Mouse (Mus musculus): Measurements from ENCODE around the gene Atl1. TPM values are rescaled to one million over a fixed set of nuclear protein-coding genes. Genes with fewer than 3 reads are reported as not detected.

The Atl1 gene
- polyA plus RNA-seq, 1 experiment from 2014 or later = 3.9 TPM

DNA sequence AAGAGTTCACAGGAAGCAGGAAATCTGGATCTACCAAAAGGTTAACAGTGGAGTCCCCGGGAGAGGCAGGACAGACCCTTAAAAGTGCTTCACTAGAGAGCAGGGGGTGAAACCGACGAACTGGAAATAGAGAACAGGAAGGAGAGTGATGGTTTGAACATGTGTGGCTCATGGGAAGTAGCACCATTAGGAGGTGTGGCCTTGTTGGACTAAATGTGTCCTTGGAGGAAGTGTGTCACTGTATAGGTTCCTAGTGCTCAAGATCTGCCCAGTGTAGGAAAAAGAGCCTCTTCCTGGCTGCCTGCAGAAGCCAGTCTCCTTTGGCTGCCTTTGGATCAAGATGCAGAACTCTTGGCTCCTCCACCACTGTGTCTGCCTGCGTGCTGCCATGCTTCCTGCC is 112.7 kb downstream of the Atl1 start:
- H3K9me3 ChIP-seq (ENCODE audit: control insufficient read depth, low read length) = no peaks in the 10 kb centered on the region
- no peaks in the 10 kb centered on the region for H3K4me1 ChIP-seq (replicated peaks; ENCODE audit: control insufficient read depth, insufficient read depth, low read length)
- no peak for ATAC-seq (ENCODE audit: low read depth)
- H3K9ac ChIP-seq (ENCODE audit: low read length) = no peak overlapping the region
- H3K4me3 ChIP-seq (ENCODE audit: low read length) = no peak overlapping the region
- H3K36me3 ChIP-seq (ENCODE audit: control insufficient read depth, insufficient read depth, low read length) = no peaks in the 10 kb centered on the region
- no peak overlapping the region for H3K4me2 ChIP-seq (ENCODE audit: low read depth, low read length)
- WGBS = 65% methylated on average over 4 of the region's 4 CpGs
- no peaks in the 10 kb centered on the region for H3K27me3 ChIP-seq (ENCODE audit: control insufficient read depth, insufficient read depth, low read depth, low read length)
- H3K27ac ChIP-seq (ENCODE audit: low read length) = no peak overlapping the region

- no peaks in the 10 kb centered on the region for H3K4me1 ChIP-seq (replicated peaks; ENCODE audit: control insufficient read depth, insufficient read depth, low read length)
- 98% methylated on average over 4 of the region's 4 CpGs for WGBS
- ATAC-seq (ENCODE audit: low read depth) = no peak
- no peak overlapping the region for H3K4me2 ChIP-seq (ENCODE audit: low read depth, low read length)
- no peak overlapping the region for H3K27ac ChIP-seq (ENCODE audit: low read length)
- H3K9ac ChIP-seq (ENCODE audit: low read length) = no peak overlapping the region
- H3K4me3 ChIP-seq (ENCODE audit: low read length) = no peak overlapping the region
- peaks cover 4% of the 10 kb centered on the region; the same call in 1 of the 2 replicates for H3K9me3 ChIP-seq (ENCODE audit: control insufficient read depth, low read length)
- H3K27me3 ChIP-seq (ENCODE audit: control insufficient read depth, insufficient read depth, low read depth, low read length) = no peaks in the 10 kb centered on the region
- peaks cover 12% of the 10 kb centered on the region for H3K36me3 ChIP-seq (ENCODE audit: control insufficient read depth, insufficient read depth, low read length)
Observed at GRCm38 (mm10) chr12:70010356-70010755, 117.9 kb downstream of the Atl1 start.

GRCm38 (mm10) chr12:70011681-70012080 is 119.3 kb downstream of the Atl1 start:
- no peaks in the 10 kb centered on the region for H3K27me3 ChIP-seq (ENCODE audit: control insufficient read depth, insufficient read depth, low read depth, low read length)
- peaks cover 12% of the 10 kb centered on the region for H3K36me3 ChIP-seq (ENCODE audit: control insufficient read depth, insufficient read depth, low read length)
- H3K27ac ChIP-seq (ENCODE audit: low read length) = no peak overlapping the region
- H3K9me3 ChIP-seq (ENCODE audit: control insufficient read depth, low read length) = peaks cover 4% of the 10 kb centered on the region; the same call in 1 of the 2 replicates
- H3K4me2 ChIP-seq (ENCODE audit: low read depth, low read length) = no peak overlapping the region
- WGBS = 82% methylated on average over 5 of the region's 5 CpGs
- no peak overlapping the region for H3K9ac ChIP-seq (ENCODE audit: low read length)
- H3K4me1 ChIP-seq (replicated peaks; ENCODE audit: control insufficient read depth, insufficient read depth, low read length) = peaks cover 5% of the 10 kb centered on the region
- no peak overlapping the region for H3K4me3 ChIP-seq (ENCODE audit: low read length)
- ATAC-seq (ENCODE audit: low read depth) = no peak

- Histone ChIP-seq H3K27ac (ENCODE audit: low read length) (peak overlapping the region; percentile 21), H3K9ac (ENCODE audit: low read length) (no peak overlapping the region), H3K36me3 (ENCODE audit: control insufficient read depth, insufficient read depth, low read length) (peaks cover 9% of the 10 kb centered on the region), H3K4me2 (ENCODE audit: low read depth, low read length) (no peak overlapping the region), H3K27me3 (ENCODE audit: control insufficient read depth, insufficient read depth, low read depth, low read length) (no peaks in the 10 kb centered on the region), H3K4me3 (ENCODE audit: low read length) (no peak overlapping the region), H3K9me3 (ENCODE audit: control insufficient read depth, low read length) (peaks cover 2% of the 10 kb centered on the region; the same call in 1 of the 2 replicates), H3K4me1 (replicated peaks; ENCODE audit: control insufficient read depth, insufficient read depth, low read length) (peaks cover 5% of the 10 kb centered on the region)
- ATAC-seq (ENCODE audit: low read depth) = peak; percentile 64; the same call in 1 of the 2 replicates
- WGBS = 54% methylated on average over 4 of the region's 4 CpGs
Observed at GRCm38 (mm10) chr12:70015936-70016335, 123.5 kb downstream of the Atl1 start.

Other genes starting within 250 kb of the Atl1 start
- 9.2 and 9.3 TPM in 2 replicates for gene Sos2, start 210.8 kb upstream of the Atl1 start, polyA plus RNA-seq (2015; fragmentation: Nextera tagmentation; extraction: Ambion mirVana)
- 14.3 and 15.5 TPM in 2 replicates for gene L2hgdh, start 167.7 kb upstream of the Atl1 start, polyA plus RNA-seq (2015; fragmentation: Nextera tagmentation; extraction: Ambion mirVana)
- 35.3 and 36.4 TPM in 2 replicates for gene Atp5s, start 167.7 kb upstream of the Atl1 start, polyA plus RNA-seq (2015; fragmentation: Nextera tagmentation; extraction: Ambion mirVana)
- gene Cdkl1, start 101.3 kb upstream of the Atl1 start, polyA plus RNA-seq (2015; fragmentation: Nextera tagmentation; extraction: Ambion mirVana) = 1.3 and 2.0 TPM in 2 replicates
- 30.8 and 31.0 TPM in 2 replicates for gene Map4k5, start 586 bp downstream of the Atl1 start, polyA plus RNA-seq (2015; fragmentation: Nextera tagmentation; extraction: Ambion mirVana)
- 1.2 and 1.5 TPM in 2 replicates for gene Sav1, start 94.4 kb downstream of the Atl1 start, polyA plus RNA-seq (2015; fragmentation: Nextera tagmentation; extraction: Ambion mirVana)
- gene Nin, start 221.1 kb downstream of the Atl1 start, polyA plus RNA-seq (2015; fragmentation: Nextera tagmentation; extraction: Ambion mirVana) = 11.8 and 12.5 TPM in 2 replicates

All from lung, embryonic 16.5 days (tissue).